Mouse (Mus musculus): Measurements from ENCODE around the gene Mettl14. TPM values are rescaled to one million over a fixed set of nuclear protein-coding genes. Genes with fewer than 3 reads are reported as not detected.
"Not testable (repeated sequence)": the region's sequence is repeated elsewhere in the genome, so short reads cannot be mapped to it uniquely, and the experiment has no call there.

Mettl14 gene
- total RNA-seq (2021): 10 to 100 TPM; 11.4 to 15.6 TPM

DNA sequence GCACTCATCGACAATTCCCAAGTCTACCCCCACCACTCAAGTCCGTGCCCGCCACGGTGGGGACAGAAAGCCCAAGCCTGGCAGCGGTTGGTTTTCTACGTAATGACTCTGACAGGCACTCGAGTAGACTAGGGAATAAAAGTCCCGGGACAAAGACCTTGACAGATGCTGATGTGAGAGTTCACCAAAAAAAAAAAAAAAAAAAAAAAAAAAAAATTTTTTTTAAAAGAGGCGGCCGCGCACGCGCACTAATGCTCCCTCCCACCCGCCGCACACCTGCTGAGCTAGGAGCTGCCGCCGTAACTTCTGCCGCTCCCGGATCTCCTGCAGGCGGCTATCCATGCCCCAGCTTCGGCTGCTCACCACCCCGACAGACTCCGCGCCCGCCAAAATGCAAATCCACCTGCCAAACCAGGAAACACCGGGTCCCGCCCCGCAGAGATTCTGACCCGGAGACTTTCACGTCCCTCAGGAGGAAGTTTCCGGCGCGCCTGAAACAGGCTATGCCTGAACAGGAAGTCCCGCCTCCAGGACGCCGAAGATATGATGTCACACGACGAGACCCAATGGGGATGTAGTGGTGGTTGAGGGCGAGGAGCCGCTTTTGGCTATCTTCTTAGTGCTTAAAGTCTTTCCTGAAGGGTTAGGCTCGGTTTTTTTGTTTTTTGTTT lies at the start of gene Mettl14:
TSS of gene Mettl14 (minus strand) at position 623 of the 671 bp plus-strand sequence.
- intact Hi-C loops (cut with DNase I): loop anchor here (2.0 to 5.0 kb wide), 2 partner anchors 123 to 1093 kb away; partner anchors contain the start of gene Bcar3

DNA sequence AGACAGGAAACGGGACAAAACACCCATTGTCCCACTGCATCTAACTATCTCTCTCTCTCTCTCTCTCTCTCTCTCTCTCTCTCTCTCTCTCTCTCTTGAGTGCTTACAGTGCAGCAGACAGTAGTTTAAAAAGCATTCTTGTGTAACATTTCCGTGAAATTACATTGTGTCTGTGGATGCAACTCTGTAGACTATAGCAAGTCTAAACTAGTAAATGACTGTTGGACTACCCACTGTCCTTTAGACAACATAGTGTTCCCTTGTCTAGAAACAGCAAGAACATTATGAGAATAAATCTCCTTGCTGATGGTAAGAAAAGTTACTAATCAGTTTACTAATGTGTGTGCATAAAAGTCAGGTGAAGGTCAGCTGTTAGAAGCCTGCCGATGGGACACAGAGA lies 47.5 kb upstream of the Mettl14 start:
- intact Hi-C loops (cut with DNase I): no loop called here
- DNase-seq (ENCODE audit: low spot score in 2 of 2): no peak

More for the DNA sequence above, at the start of gene Mettl14:
- peak; percentile 93 to 95 for DNase-seq (ENCODE audit: low spot score in 2 of 2)

DNA sequence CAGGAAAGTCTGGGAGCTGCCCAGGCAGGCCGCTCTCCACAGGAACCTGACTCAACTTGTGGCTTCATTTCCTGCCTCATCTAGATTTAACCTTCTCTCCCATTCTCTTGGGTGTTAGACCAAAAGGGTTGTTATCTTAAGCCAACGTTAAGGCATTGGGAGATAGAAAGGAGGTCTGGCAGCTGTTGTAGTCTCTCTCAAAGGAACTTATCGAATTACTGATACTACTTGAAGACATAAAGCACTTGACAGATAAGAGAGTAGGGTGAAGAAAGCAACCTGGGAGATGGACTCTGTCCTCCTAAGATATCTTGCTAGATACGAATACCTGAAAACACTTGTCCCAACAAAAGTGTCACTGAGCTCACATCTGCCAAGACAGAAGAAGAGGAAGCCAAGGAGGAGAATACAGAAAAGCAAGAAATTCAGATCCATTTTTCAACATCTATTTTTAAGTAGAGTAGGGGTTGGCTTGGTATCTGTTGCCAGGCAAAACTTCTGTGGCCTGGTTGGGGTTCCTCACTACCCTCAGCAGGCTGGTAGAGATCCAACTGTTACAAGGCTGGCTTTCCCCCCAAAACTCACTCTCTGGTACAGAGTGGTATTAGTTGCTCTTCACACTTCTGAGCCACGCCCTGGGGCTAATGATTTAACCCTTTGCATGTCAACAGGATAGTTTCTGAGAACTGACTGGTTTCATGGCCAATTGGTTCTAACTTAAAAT lies 46.2 kb upstream of the Mettl14 start:
- intact Hi-C loops (cut with DNase I): no loop called here

DNA sequence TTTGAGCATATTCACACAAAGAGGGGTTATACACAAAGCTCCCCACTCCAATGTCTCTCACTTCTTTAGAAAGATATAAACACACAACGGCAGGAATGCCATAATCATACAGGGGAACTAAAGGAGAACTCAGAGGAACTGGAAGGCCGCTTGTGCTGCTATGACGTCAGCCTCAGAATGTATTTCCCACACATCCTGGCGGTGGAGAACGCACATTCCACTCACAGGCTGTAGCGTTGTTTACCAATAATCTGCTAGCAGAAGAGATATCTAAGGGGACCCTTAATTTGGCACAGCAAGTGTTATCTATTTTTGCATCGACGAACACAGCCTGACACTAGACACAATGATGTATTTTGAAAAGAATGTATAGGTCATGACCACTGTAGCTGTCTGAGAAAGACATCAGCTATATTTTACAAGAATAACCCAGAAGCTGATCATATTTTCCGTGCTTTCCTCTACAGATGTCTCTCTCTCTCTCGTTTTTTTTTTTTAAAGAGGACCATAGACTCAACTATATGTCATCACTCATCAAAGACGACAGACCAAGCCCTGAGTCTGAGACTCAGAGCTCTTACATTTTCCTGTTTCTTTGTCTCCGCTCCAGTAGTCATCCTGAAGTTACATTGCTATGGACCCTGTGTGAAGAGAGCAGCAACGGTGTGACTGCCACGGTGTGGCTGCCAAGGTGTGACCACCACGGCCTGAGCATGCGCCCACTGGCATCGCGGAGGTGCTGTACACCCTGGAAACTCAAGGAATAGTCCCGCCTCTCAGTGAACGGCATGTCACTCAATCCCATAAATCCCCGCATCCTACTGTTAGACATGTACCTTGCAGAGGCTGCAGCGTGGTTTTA lies 43.9 kb upstream of the Mettl14 start:
- intact Hi-C loops (cut with DNase I): no loop called here
- no peak for DNase-seq (ENCODE audit: low spot score in 2 of 2)

More for the DNA sequence above, 46.2 kb upstream of the Mettl14 start:
- no peak for DNase-seq (ENCODE audit: low spot score in 2 of 2)

DNA sequence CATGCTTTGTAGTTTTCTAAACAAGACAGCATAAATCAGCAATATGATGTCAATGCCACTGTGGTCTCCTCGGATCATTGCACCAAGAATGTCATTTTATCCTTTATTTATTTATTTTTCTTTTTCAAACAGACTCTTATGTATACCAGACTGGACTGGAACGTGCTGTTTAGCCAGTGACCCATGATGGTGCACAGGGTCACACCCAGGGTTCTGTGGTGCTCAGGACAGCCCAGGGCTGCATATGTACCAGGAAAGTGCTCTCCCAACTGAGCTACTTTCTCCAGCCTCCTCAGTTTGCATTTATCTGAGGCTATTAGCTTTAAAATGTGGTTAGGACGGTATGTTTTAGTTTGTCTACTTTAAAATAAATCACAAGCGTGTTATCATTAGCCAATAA lies 42.1 kb upstream of the Mettl14 start:
- no peak for DNase-seq (ENCODE audit: low spot score in 2 of 2)
- intact Hi-C loops (cut with DNase I): no loop called here

DNA sequence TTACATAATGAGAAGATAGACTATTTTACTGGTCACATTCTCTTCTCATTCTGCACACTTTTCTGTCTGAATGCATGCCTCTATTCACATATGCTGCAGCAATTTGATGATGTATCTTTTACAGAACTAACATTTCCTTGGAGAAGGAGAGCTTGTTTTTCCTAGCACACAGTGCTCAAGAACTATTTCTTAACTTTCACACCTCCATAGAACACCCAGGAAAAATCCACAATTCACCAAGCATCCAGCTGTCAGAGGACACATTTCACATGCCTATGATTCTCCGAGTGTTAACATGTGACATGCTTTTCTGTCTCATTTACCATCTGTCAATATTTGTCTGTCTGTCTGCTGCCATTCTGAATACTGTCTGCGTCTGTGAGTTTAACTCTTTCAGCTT lies 39.7 kb upstream of the Mettl14 start:
- no peak for DNase-seq (ENCODE audit: low spot score in 2 of 2)
- intact Hi-C loops (cut with DNase I): no loop called here

DNA sequence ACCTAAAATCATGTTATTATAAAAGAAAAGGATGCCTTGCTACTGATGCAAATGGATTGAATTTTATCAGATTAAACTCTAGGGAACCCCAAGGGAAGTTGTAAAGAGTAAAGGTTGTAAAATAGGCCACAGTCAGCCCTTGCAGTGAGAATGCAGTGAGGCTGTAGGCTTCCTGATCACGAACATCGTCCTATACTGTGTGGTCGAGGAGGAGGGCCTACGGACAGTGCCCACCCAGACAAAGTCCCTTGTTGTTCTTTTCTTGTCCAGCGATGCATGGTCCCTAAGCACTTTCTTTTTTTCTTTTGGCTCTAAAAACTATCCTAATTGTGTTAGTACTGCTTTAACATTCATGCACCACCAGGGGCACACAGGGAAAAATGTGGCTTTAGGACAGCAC lies 27.3 kb upstream of the Mettl14 start:
- no peak for DNase-seq (ENCODE audit: low spot score in 2 of 2)
- intact Hi-C loops (cut with DNase I): no loop called here

DNA sequence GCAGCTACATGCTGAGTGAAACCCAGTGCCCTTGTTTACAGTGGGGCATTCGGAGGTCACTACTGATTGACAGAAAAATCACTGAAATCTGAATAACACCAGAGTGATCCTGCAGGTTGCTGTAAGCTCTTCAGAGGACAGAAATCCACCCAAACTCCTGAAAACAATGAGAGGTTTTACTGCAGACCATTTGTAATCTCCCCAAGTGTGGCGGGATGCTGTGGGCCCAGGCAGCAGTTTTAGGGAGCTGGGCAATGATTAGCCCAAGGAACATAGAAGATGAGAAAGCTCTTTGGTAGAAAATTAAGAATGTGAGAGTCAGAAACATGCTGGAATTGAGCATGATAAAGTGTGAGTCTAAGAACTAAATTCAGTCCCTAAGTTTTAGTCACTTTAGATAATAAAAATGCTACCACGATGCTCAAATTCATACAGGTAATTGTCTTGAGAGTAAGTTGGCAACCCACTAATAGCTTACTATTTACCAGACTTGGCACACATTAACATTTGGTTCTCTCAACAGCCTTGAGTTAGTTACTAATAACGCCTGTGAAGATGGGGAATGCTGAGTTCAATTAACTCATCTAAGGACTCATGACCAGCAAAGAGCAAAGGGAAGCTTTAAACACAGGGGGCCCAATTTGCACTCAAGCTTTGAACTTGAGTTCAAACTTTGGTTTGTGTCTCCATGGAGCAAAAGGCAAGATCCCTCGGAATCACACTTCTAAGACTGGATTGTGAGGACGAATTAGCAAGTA lies 26.1 kb upstream of the Mettl14 start:
- intact Hi-C loops (cut with DNase I): no loop called here
- no peak for DNase-seq (ENCODE audit: low spot score in 2 of 2)

DNA sequence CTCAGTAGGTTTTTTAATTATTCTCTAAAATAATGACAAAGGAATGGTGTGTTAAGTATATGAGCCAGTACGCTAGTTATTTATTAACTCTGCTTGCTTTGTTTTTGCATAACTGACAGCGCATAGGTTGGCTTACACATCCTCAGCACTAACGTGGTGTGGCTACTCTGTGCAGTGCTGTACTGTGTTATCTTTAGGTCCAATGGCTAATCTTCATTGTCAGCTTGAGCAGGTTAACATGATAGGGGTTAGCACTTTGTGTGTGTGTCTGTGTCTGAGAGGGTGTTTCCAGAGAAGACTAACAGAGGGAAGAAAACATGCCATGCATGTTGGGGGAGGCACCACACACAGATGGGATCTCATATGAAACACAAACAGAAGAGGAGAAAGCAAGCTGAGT lies 19.0 kb upstream of the Mettl14 start:
- DNase-seq (ENCODE audit: low spot score in 2 of 2): no peak
- intact Hi-C loops (cut with DNase I): no loop called here

DNA sequence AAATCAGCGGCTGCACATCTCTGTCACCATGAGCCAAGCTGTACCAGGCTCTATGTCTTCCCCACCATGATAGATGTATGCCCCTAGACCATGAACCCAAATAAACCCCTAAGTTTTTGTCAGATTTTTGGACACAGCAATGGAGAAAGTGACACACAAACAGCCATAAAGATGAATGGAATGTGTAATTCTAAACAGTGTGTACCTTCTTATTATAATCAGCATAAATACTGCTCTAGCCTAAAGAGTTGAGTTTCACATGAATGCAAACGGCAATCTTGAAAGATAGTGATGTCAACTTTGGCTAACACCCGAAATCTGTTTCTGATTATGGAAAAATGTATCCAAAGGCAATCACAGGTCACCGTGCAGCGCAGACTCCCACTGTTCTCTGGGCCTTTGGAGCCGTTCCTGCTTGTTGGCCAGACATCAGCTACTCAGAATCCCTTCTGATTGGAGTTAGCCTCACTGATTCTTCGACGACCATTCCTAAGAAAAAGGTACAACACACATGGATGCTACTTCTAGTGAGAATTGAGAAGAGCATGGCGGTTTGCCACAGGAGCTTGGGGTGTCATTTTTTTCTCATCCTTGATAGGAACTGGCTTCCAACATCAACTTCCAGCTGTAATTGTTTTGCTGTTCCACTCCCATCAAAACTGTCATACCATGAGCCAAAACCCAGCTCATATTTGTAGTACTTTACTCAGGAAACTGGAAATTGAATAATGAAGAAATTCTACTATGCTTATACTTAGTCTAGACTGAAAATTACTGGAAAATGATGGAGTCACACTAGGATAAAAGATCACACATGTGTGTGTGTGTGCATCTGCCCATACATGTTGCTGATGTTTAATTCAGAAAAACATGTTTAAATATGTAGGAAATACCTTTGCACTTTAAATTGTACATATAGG lies 11.9 kb upstream of the Mettl14 start:
- DNase-seq (ENCODE audit: low spot score in 2 of 2): no peak
- intact Hi-C loops (cut with DNase I): no loop called here

DNA sequence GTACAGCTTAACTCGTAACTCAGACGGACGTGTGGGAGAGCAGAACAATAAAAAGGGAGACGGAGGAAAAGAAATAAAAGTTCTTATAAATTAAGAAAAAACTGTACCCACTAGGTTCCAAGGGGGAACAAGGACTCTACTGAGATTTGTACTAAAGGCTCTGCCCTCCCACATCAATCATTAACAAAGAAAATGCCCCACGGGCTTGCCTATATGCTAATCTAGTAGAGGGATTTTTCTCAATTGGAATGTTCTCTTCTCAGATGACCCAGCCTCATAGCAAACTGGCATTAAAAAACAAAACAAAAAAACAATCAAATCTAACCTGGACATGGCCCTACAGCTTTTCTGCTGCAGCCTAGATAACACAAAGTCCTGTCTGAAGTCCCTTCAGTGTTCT lies 9.7 kb upstream of the Mettl14 start:
- DNase-seq (ENCODE audit: low spot score in 2 of 2): no peak
- intact Hi-C loops (cut with DNase I): no loop called here

DNA sequence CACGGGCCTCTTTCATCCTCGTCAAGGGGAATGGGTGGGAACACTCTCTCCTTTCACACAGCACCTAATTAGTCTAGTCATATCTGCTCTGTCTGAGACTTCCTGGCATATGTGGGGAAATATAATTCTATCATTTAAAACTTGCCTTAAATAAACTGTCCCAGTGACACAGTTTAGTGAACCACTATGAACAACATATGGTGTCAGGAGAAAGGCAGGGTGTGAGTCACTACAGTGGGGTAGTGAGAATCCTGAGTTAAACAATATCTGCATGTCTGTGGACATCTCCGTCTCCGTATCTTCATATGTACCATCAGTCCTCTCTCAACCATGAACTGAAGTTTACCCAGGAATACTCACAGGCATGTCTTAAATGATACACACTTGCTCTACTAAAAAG lies 5.3 kb upstream of the Mettl14 start:
- intact Hi-C loops (cut with DNase I): loop anchor here (5.0 kb wide), 1 partner anchor 51 kb away; no protein-coding TSS in a partner anchor
- DNase-seq (ENCODE audit: low spot score in 2 of 2): no peak

DNA sequence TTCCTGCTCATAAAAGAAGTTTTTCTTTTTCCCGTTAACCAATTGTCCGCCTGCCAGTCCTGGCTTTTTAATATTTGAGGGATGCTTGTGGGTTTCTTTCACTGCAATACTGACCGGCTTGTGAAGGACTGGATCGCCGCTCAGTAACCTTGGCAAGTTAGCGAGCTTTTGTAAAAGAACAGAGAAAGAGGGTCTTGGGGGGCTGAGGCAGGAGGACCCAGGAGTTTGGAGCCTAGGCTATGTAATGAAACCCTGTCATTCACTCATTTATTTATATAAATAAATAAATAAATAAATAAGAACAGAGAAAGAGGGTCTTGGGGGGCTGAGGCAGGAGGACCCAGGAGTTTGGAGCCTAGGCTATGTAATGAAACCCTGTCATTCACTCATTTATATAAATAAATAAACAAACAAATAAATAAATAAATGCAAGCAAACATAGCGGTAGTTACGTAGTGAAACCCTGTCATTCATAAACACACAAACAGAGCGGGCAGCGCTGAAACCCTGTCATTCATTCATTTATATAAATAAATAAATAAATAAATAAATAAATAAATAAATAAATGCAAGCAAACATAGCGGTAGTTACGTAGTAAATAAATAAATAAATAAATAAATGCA lies 361 bp upstream of the Mettl14 start:
- DNase-seq (ENCODE audit: low spot score in 2 of 2): not testable (repeated sequence)
- intact Hi-C loops (cut with DNase I): loop anchor here (5.0 kb wide), 1 partner anchor 1094 kb away; the partner anchor contains the start of gene Bcar3

DNA sequence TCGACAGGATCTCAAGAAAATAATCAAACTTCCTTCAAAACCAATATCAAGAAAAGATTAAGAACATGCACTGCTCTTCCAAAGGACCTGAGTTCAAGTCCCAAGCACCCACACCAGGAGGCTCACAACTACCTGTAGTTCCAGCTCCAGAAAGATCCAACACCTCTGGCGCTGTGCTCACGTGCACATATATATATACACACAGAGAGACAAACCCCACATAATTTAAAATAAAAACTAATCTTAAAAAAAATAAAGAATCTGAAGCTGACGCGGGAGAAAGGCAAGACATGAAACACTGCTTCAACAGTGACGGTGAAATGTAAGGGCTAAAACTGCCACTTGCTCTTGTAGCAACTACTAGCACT lies 806 bp downstream of the Mettl14 start:
- intact Hi-C loops (cut with DNase I): loop anchor here (2.0 to 5.0 kb wide), 2 partner anchors 124 to 1093 kb away; partner anchors contain the start of gene Bcar3
- no peak for DNase-seq (ENCODE audit: low spot score in 2 of 2)

DNA sequence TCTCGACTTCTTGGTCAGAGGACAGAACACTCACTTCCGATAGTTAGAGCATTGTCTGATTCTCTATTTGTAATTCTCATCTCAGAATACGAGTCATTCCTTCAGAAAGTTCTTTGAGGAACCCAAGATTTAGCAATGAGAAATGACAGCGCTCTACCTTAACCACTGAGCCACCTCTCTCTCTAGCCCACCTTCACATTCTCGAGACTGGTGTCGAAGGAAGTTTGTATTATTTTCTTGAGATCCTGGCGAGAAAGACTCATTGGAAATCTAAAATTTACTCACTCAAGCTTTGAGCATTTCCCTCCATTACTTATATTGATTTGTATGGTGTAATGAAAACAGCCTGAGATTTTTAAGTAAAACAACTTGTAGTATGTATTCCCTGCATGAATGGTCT lies 1.5 kb downstream of the Mettl14 start:
- no peak for DNase-seq (ENCODE audit: low spot score in 2 of 2)
- intact Hi-C loops (cut with DNase I): loop anchor here (2.0 kb wide), 1 partner anchor 124 kb away; no protein-coding TSS in a partner anchor

DNA sequence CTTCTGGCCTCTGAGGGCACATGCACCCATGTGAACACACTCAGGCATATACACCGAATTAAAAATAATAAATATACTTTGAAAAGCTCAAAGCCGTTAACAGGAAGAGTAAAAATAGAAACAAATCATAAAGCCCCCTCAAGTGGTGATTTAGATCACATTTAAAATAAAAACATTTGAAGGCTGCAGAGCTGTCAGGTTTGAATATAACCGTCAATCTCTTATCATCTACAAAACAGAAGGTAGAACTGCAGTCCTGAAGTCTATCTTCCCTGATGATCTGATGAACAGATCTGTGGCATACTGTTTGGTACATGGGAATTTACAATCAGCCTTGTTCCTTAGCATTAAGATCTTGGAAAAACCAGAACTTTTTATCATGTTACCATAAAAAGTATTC lies 9.3 kb downstream of the Mettl14 start:
- no peak for DNase-seq (ENCODE audit: low spot score in 2 of 2)
- intact Hi-C loops (cut with DNase I): no loop called here

DNA sequence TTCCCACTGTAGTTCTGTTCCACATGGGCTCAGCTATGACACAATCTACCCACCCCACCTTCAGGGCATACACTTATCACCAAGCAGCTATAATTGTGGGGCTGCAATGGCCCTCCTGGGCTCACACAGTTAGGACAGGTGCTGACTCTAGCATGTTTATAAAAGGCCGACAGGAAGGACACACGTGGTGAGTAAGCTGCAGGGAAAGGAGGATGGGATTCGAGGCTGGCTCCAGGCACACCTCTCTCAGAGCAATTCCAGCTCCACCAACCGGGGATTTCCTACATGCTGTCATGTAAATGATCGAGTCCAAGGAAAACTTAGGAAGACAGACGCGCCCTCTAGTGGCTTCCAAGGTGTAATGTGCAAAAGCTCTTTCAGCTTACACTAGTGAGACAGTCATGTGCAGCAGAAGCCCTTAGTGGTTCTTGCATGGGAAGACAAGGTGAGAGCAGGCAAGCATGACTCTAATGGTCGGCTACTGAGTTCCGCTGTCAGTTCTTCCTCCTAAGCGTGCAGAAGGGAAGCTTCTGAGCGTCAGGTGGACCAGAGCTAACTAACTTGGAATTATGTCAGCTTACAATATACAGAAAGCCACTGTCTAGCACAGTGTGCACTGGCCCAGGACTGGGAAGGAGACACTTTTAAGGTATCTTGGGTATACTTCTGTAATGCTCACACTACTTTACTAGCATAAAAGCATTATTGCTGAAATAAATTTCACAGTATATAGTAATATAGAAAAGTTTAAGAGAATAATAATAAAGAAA lies 14.0 kb downstream of the Mettl14 start:
- DNase-seq (ENCODE audit: low spot score in 2 of 2): peak; percentile 54 to 63
- intact Hi-C loops (cut with DNase I): no loop called here
